ENCODE assay signal across 7 mouse cellular contexts in the genomic region with DNA sequence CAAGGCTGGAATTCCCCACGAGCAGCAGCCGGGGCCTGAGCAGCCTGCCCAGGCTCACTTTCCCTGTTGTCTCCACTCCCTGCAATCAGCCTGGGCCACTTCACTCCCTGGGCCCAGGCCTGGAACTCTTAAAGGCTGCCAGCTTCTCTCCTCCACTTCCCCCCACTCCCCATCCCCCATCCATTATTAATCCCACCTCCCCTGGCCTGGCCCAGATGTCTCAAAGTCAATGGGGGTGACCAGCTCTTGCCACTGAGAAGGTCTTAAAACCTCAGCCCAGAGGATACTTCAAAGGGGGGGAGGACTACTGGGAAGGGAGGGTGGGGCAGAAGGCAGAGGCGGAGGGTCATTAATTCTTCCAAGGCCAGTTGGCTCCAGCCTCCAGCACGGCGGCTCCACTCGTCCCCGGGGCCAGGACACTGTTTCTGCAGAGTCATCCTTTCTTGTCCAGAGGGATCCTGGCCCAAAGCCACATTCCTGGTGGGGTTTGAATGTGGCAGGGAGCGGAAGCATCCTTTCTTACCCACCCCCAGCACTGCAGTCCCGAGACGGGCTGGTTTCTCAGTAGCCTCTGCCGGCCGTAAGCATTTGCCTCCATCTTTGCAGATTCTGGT. TPM values are rescaled to one million over a fixed set of nuclear protein-coding genes. Genes with fewer than 3 reads are reported as not detected.
A peak's percentile ranks its signal among the peaks of the same experiment; 100 is the strongest.
DNase-seq lines count a peak whose midpoint lies in the region; ATAC-seq and TF ChIP-seq lines count a peak whose summit lies in the region.

No protein-coding gene starts in this region.

- H3K27me3 ChIP-seq in hindbrain, embryonic 16.5 days (replicated peaks; ENCODE audit: control insufficient read depth, insufficient read depth, low read length) = no peaks in the 10 kb centered on the region
- H3K27me3 ChIP-seq in liver, embryonic 14.5 days (ENCODE audit: control insufficient read depth, insufficient read depth, low read length) = no peaks in the 10 kb centered on the region

- H3K9ac ChIP-seq in hindbrain, embryonic 16.5 days (ENCODE audit: low read depth, low read length) = peak overlapping the region; percentile 33
- H3K9ac ChIP-seq in liver, embryonic 14.5 days (replicated peaks) = no peak overlapping the region

- DNase-seq in NIH3T3 (ENCODE audit: low read depth) = peak; percentile 88
- peak; percentile 40 for DNase-seq in cerebellum, adult 9-10 months
- DNase-seq in gastrocnemius, postnatal 10 days = peak; percentile 77
- DNase-seq in liver, embryonic 14.5 days (ENCODE audit: low read depth in 3 of 3, low spot score in 3 of 3) = no peak
- peak; percentile 47 for DNase-seq in ovary, postnatal 10 days (ENCODE audit: low spot score)
- no peak for DNase-seq in frontal cortex, adult 2 months (ENCODE audit: extremely low spot score in 1 of 2, low spot score in 1 of 2)

- WGBS in hindbrain, embryonic 16.5 days = 11% methylated on average over 12 of the region's 12 CpGs
- 59% methylated on average over 12 of the region's 12 CpGs for WGBS in liver, embryonic 14.5 days (ENCODE audit: insufficient replicate concordance)

- TF ChIP-seq CTCF in liver, embryonic 14.5 days (IDR thresholded peaks at IDR 0.05; ENCODE audit: low read depth) = no peak

- peaks cover 24% of the 10 kb centered on the region for H3K4me1 ChIP-seq in hindbrain, embryonic 16.5 days (ENCODE audit: control insufficient read depth, insufficient read depth, low read depth, low read length)
- H3K4me1 ChIP-seq in liver, embryonic 14.5 days (replicated peaks; ENCODE audit: control insufficient read depth in 2 of 2, insufficient read depth in 2 of 2, low read length in 1 of 2) = peaks cover 0 to 5% of the 10 kb centered on the region in 2 experiments; a peak in 1 of 4 replicates

- H3K4me3 ChIP-seq in hindbrain, embryonic 16.5 days (ENCODE audit: low read length) = no peak overlapping the region
- H3K4me3 ChIP-seq in liver, embryonic 14.5 days (ENCODE audit: insufficient read depth in 1 of 2, low read depth in 2 of 2, low read length in 2 of 2) = no peak overlapping the region

- H3K36me3 ChIP-seq in hindbrain, embryonic 16.5 days (ENCODE audit: control insufficient read depth, insufficient read depth, low read length) = no peaks in the 10 kb centered on the region
- H3K36me3 ChIP-seq in liver, embryonic 14.5 days (replicated peaks; ENCODE audit: control insufficient read depth, insufficient read depth, low read depth) = no peaks in the 10 kb centered on the region

- peak overlapping the region; percentile 30 for H3K4me2 ChIP-seq in hindbrain, embryonic 16.5 days (ENCODE audit: low read length)
- H3K4me2 ChIP-seq in liver, embryonic 14.5 days (ENCODE audit: low read depth) = no peak overlapping the region

- H3K27ac ChIP-seq in hindbrain, embryonic 16.5 days (ENCODE audit: low read depth, low read length) = no peak overlapping the region; the same call in 1 of the 2 replicates
- no peak overlapping the region for H3K27ac ChIP-seq in liver, embryonic 14.5 days

- H3K9me3 ChIP-seq in hindbrain, embryonic 16.5 days (ENCODE audit: control insufficient read depth, low read length) = no peaks in the 10 kb centered on the region
- H3K9me3 ChIP-seq in liver, embryonic 14.5 days (ENCODE audit: control insufficient read depth, low read length) = no peaks in the 10 kb centered on the region

- peak; percentile 83 for ATAC-seq in hindbrain, embryonic 16.5 days
- ATAC-seq in liver, embryonic 14.5 days (ENCODE audit: insufficient read depth) = 0 out of 2 replicates have a peak, but pooled peaks have one; percentile 36

- no peak for TF ChIP-seq EP300 in liver, embryonic 14.5 days (IDR thresholded peaks at IDR 0.05; ENCODE audit: low read depth)

RNA-seq across cellular contexts. Expression of a gene that starts 26.5 kb away (rescaled TPM):
- total RNA-seq in gastrocnemius, postnatal 10 days (2021) = not detected
- polyA plus RNA-seq in hindbrain, embryonic 16.5 days (2015; fragmentation: Nextera tagmentation; extraction: Ambion mirVana) = not detected in 2 replicates
- 0.02 and 0.03 TPM in 2 replicates for polyA plus RNA-seq in liver, embryonic 14.5 days (2012; rRNA removed)
- 0.20 TPM in 1 of 2 replicates, not detected in the other for polyA plus RNA-seq in liver, embryonic 14.5 days (2014; fragmentation: Nextera tagmentation; extraction: Ambion mirVana)
- not detected in 2 replicates for polyA plus RNA-seq in frontal cortex, adult 2 months (2012; rRNA removed)

RNA-seq across cellular contexts. Expression of a gene that starts 45.1 kb away (rescaled TPM):
- total RNA-seq in gastrocnemius, postnatal 10 days (2021) = 10 to 100 TPM; 51.5 to 56.1 TPM
- polyA plus RNA-seq in hindbrain, embryonic 16.5 days (2015; fragmentation: Nextera tagmentation; extraction: Ambion mirVana) = 270 and 292 TPM in 2 replicates
- 86.0 and 111 TPM in 2 replicates for polyA plus RNA-seq in liver, embryonic 14.5 days (2012; rRNA removed)
- 183 and 196 TPM in 2 replicates for polyA plus RNA-seq in liver, embryonic 14.5 days (2014; fragmentation: Nextera tagmentation; extraction: Ambion mirVana)
- 366 and 387 TPM in 2 replicates for polyA plus RNA-seq in frontal cortex, adult 2 months (2012; rRNA removed)

Comparison
In these comparisons a context has a peak if more than half of its experiments do, and no peak if none do; other contexts are left out.
1. DNase-seq: peak in NIH3T3 (single experiment), cerebellum, adult 9-10 months (single experiment), gastrocnemius, postnatal 10 days (single experiment) and ovary, postnatal 10 days (single experiment); none in liver, embryonic 14.5 days (0 of 3) and frontal cortex, adult 2 months (0 of 2).